Mouse (Mus musculus): ENCODE measurements at regions not wholly inside any gene's neighbourhood (a gene's known extent, or its start where the extent isn't known, plus 50 kb on each side); places are given as distances from the start of the nearest gene placed in this dataset.

- H3K27ac ChIP-seq (ENCODE audit: low read depth, low read length) = no peak overlapping the region
- TF ChIP-seq CTCF (IDR thresholded peaks at IDR 0.05) = no peak
- no peaks in the 10 kb centered on the region for H3K9me3 ChIP-seq (ENCODE audit: low read length)
- H3K4me1 ChIP-seq (ENCODE audit: insufficient read depth, low read length) = no peaks in the 10 kb centered on the region
- no peaks in the 10 kb centered on the region for H3K27me3 ChIP-seq (ENCODE audit: insufficient read depth, low read length)
- no peaks in the 10 kb centered on the region for H3K36me3 ChIP-seq (ENCODE audit: insufficient read depth, low read length)
- no peak overlapping the region for H3K4me2 ChIP-seq (ENCODE audit: low read depth, low read length, poor library complexity, severe bottlenecking)
- ATAC-seq (ENCODE audit: low FRiP score) (no peak), DNase-seq (ENCODE audit: low spot score) (no peak)
- no peak overlapping the region for H3K9ac ChIP-seq (replicated peaks; ENCODE audit: low read length, poor library complexity, severe bottlenecking)
- H3K4me3 ChIP-seq (ENCODE audit: low read depth, low read length) = no peak overlapping the region
Measured at GRCm38 (mm10) chr9:118401170-118401569, 76.8 kb upstream of the Eomes start.

GRCm38 (mm10) chr9:118404867-118405266, 73.1 kb upstream of the Eomes start:
- WGBS = 65% methylated on average over 6 of the region's 6 CpGs
- H3K4me3 ChIP-seq (ENCODE audit: low read depth, low read length) = no peak overlapping the region
- no peak for DNase-seq (ENCODE audit: low spot score)

DNA sequence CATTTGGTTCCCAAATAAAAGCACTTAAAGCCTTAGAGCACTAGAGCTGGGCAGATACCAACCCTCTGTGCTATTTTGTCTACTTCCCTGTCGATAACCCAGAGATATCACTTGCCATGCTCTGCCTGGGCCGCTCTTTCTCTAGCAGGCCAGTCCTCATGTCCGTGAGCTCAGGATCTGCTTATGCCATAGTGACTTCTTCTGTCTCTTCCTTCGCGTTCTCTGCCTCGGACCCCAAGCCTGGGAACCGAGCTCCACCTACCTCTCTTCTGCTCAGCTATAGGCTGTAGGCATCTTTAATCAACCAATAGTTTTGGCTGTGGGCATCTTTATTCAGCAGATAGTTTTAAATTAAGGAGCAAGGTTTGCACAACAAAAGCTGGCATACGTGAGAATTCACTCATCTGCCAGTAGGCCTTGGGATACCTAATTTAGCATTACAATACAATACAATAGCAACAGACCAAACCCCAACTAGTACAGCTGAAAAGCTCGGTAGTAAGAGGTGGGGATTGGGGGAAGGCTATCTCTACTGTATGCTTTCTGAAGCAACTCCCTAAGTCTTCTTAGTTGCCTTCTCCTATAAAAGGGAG, 72.0 kb upstream of the Eomes start:
- no peak overlapping the region for H3K27ac ChIP-seq (ENCODE audit: low read depth, low read length)
- H3K9ac ChIP-seq (replicated peaks; ENCODE audit: low read length, poor library complexity, severe bottlenecking) = no peak overlapping the region
- no peaks in the 10 kb centered on the region for H3K36me3 ChIP-seq (ENCODE audit: insufficient read depth, low read length)
- 51% methylated on average over 9 of the region's 9 CpGs for WGBS
- no peak overlapping the region for H3K4me2 ChIP-seq (ENCODE audit: low read depth, low read length, poor library complexity, severe bottlenecking)
- no peaks in the 10 kb centered on the region for H3K4me1 ChIP-seq (ENCODE audit: insufficient read depth, low read length)
- DNase-seq (ENCODE audit: low spot score) (no peak), ATAC-seq (ENCODE audit: low FRiP score) (no peak)
- H3K9me3 ChIP-seq (ENCODE audit: low read length) = no peaks in the 10 kb centered on the region
- TF ChIP-seq CTCF (IDR thresholded peaks at IDR 0.05) = no peak
- no peak overlapping the region for H3K4me3 ChIP-seq (ENCODE audit: low read depth, low read length)
- no peaks in the 10 kb centered on the region for H3K27me3 ChIP-seq (ENCODE audit: insufficient read depth, low read length)

More at GRCm38 (mm10) chr9:118404867-118405266, 73.1 kb upstream of the Eomes start:
- ATAC-seq (ENCODE audit: low FRiP score) = no peak
- no peak for TF ChIP-seq CTCF (IDR thresholded peaks at IDR 0.05)
- H3K4me2 ChIP-seq (ENCODE audit: low read depth, low read length, poor library complexity, severe bottlenecking) = no peak overlapping the region
- H3K9ac ChIP-seq (replicated peaks; ENCODE audit: low read length, poor library complexity, severe bottlenecking) = no peak overlapping the region
- no peak overlapping the region for H3K27ac ChIP-seq (ENCODE audit: low read depth, low read length)
- H3K4me1 ChIP-seq (ENCODE audit: insufficient read depth, low read length) = no peaks in the 10 kb centered on the region
- H3K27me3 ChIP-seq (ENCODE audit: insufficient read depth, low read length) = no peaks in the 10 kb centered on the region
- H3K36me3 ChIP-seq (ENCODE audit: insufficient read depth, low read length) = no peaks in the 10 kb centered on the region
- no peaks in the 10 kb centered on the region for H3K9me3 ChIP-seq (ENCODE audit: low read length)

- no peaks in the 10 kb centered on the region for H3K27me3 ChIP-seq (ENCODE audit: insufficient read depth, low read length)
- H3K9me3 ChIP-seq (ENCODE audit: low read length) = no peaks in the 10 kb centered on the region
- no peak overlapping the region for H3K4me3 ChIP-seq (ENCODE audit: low read depth, low read length)
- no peak overlapping the region for H3K27ac ChIP-seq (ENCODE audit: low read depth, low read length)
- DNase-seq (ENCODE audit: low spot score) = no peak
- WGBS = 84% methylated on average over 4 of the region's 4 CpGs
- H3K9ac ChIP-seq (replicated peaks; ENCODE audit: low read length, poor library complexity, severe bottlenecking) = no peak overlapping the region
- no peak overlapping the region for H3K4me2 ChIP-seq (ENCODE audit: low read depth, low read length, poor library complexity, severe bottlenecking)
- no peak for ATAC-seq (ENCODE audit: low FRiP score)
- TF ChIP-seq CTCF (IDR thresholded peaks at IDR 0.05) = no peak
- H3K36me3 ChIP-seq (ENCODE audit: insufficient read depth, low read length) = no peaks in the 10 kb centered on the region
- no peaks in the 10 kb centered on the region for H3K4me1 ChIP-seq (ENCODE audit: insufficient read depth, low read length)
Measured at GRCm38 (mm10) chr9:118416032-118416431, 62.0 kb upstream of the Eomes start.

GRCm38 (mm10) chr9:118416475-118416874, 61.5 kb upstream of the Eomes start:
- Histone ChIP-seq H3K9ac (replicated peaks; ENCODE audit: low read length, poor library complexity, severe bottlenecking) (no peak overlapping the region), H3K9me3 (ENCODE audit: low read length) (no peaks in the 10 kb centered on the region), H3K36me3 (ENCODE audit: insufficient read depth, low read length) (no peaks in the 10 kb centered on the region), H3K4me2 (ENCODE audit: low read depth, low read length, poor library complexity, severe bottlenecking) (no peak overlapping the region), H3K27me3 (ENCODE audit: insufficient read depth, low read length) (no peaks in the 10 kb centered on the region), H3K27ac (ENCODE audit: low read depth, low read length) (no peak overlapping the region), H3K4me1 (ENCODE audit: insufficient read depth, low read length) (no peaks in the 10 kb centered on the region), H3K4me3 (ENCODE audit: low read depth, low read length) (no peak overlapping the region)
- no peak for TF ChIP-seq CTCF (IDR thresholded peaks at IDR 0.05)
- 86% methylated on average over 6 of the region's 6 CpGs for WGBS
- no peak for DNase-seq (ENCODE audit: low spot score)
- ATAC-seq (ENCODE audit: low FRiP score) = no peak

DNA sequence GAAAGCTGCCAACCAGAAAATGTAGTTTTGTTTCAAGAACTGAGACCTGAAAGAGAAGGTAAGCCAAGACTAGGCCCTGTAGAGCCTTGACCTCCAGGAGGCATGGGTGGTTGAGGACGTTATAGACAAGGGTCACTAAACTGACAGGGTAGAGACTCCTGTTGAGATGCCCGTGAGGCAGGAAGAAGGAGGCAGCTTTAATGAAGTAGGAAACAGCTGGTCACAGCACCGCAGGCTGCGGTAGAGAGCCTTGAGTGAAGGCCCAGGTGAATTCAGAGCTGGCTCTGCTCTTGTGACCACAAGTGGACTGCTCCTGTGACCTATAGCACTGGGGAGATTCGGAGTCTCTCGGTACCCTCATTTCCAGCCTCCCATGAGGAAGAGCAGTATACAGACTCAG, 53.7 kb upstream of the Eomes start:
- ATAC-seq (ENCODE audit: low FRiP score) = no peak

More for the DNA sequence above, 53.7 kb upstream of the Eomes start:
- no peaks in the 10 kb centered on the region for H3K36me3 ChIP-seq (ENCODE audit: insufficient read depth, low read length)
- no peak for TF ChIP-seq CTCF (IDR thresholded peaks at IDR 0.05)
- no peak overlapping the region for H3K9ac ChIP-seq (replicated peaks; ENCODE audit: low read length, poor library complexity, severe bottlenecking)
- no peaks in the 10 kb centered on the region for H3K4me1 ChIP-seq (ENCODE audit: insufficient read depth, low read length)
- H3K9me3 ChIP-seq (ENCODE audit: low read length) = no peaks in the 10 kb centered on the region
- H3K27me3 ChIP-seq (ENCODE audit: insufficient read depth, low read length) = no peaks in the 10 kb centered on the region
- no peak overlapping the region for H3K27ac ChIP-seq (ENCODE audit: low read depth, low read length)
- no peak for DNase-seq (ENCODE audit: low spot score)
- no peak overlapping the region for H3K4me3 ChIP-seq (ENCODE audit: low read depth, low read length)
- WGBS = 84% methylated on average over 6 of the region's 6 CpGs
- no peak overlapping the region for H3K4me2 ChIP-seq (ENCODE audit: low read depth, low read length, poor library complexity, severe bottlenecking)
